Mouse (Mus musculus): ENCODE data around the gene Wscd2. TPM values are rescaled to one million over a fixed set of nuclear protein-coding genes. Genes with fewer than 3 reads are reported as not detected.
"Not testable (repeated sequence)": the region's sequence is repeated elsewhere in the genome, so short reads cannot be mapped to it uniquely, and the experiment has no call there.

Gene Wscd2
- polyA plus RNA-seq, 1 experiment: 13.6 TPM

- Histone ChIP-seq H3K36me3 (ENCODE audit: control insufficient read depth, insufficient read depth, low read length) (no peaks in the 10 kb centered on the region), H3K27me3 (ENCODE audit: control insufficient read depth, insufficient read depth, low read length) (no peaks in the 10 kb centered on the region), H3K4me3 (ENCODE audit: control insufficient read depth, low read depth, low read length) (no peak overlapping the region), H3K4me1 (ENCODE audit: control insufficient read depth, insufficient read depth, low read length) (peaks cover 6% of the 10 kb centered on the region), H3K27ac (ENCODE audit: control insufficient read depth, insufficient read depth, low read depth, low read length) (no peak overlapping the region)
- TF ChIP-seq CTCF (IDR thresholded peaks at IDR 0.05; ENCODE audit: control insufficient read depth, insufficient read depth, insufficient replicate concordance, low read depth, low read length): no peak
Measured at GRCm38 (mm10) chr5:113579128-113579527, 89.0 kb downstream of the Wscd2 start.

- Histone ChIP-seq H3K27me3 (ENCODE audit: control insufficient read depth, insufficient read depth, low read length) (no peaks in the 10 kb centered on the region), H3K4me1 (ENCODE audit: control insufficient read depth, insufficient read depth, low read length) (peaks cover 6% of the 10 kb centered on the region), H3K36me3 (ENCODE audit: control insufficient read depth, insufficient read depth, low read length) (no peaks in the 10 kb centered on the region), H3K4me3 (ENCODE audit: control insufficient read depth, low read depth, low read length) (no peak overlapping the region), H3K27ac (ENCODE audit: control insufficient read depth, insufficient read depth, low read depth, low read length) (no peak overlapping the region)
- TF ChIP-seq CTCF (IDR thresholded peaks at IDR 0.05; ENCODE audit: control insufficient read depth, insufficient read depth, insufficient replicate concordance, low read depth, low read length) (peak; percentile 89), POLR2A (IDR thresholded peaks at IDR 0.05; ENCODE audit: control insufficient read depth, low read depth, low read length) (no peak)
Measured at GRCm38 (mm10) chr5:113580248-113580647, 90.1 kb downstream of the Wscd2 start.

GRCm38 (mm10) chr5:113580801-113581200 lies 90.7 kb downstream of the Wscd2 start:
- H3K4me1 ChIP-seq (ENCODE audit: control insufficient read depth, insufficient read depth, low read length): peaks cover 6% of the 10 kb centered on the region
- H3K36me3 ChIP-seq (ENCODE audit: control insufficient read depth, insufficient read depth, low read length): no peaks in the 10 kb centered on the region
- no peak overlapping the region for H3K4me3 ChIP-seq (ENCODE audit: control insufficient read depth, low read depth, low read length)
- H3K27ac ChIP-seq (ENCODE audit: control insufficient read depth, insufficient read depth, low read depth, low read length): no peak overlapping the region
- TF ChIP-seq POLR2A (IDR thresholded peaks at IDR 0.05; ENCODE audit: control insufficient read depth, low read depth, low read length) (no peak), CTCF (IDR thresholded peaks at IDR 0.05; ENCODE audit: control insufficient read depth, insufficient read depth, insufficient replicate concordance, low read depth, low read length) (no peak)
- no peaks in the 10 kb centered on the region for H3K27me3 ChIP-seq (ENCODE audit: control insufficient read depth, insufficient read depth, low read length)

GRCm38 (mm10) chr5:113583424-113584162 lies 93.5 kb downstream of the Wscd2 start:
- Histone ChIP-seq H3K27ac (ENCODE audit: control insufficient read depth, insufficient read depth, low read depth, low read length) (no peak overlapping the region), H3K27me3 (ENCODE audit: control insufficient read depth, insufficient read depth, low read length) (no peaks in the 10 kb centered on the region), H3K36me3 (ENCODE audit: control insufficient read depth, insufficient read depth, low read length) (no peaks in the 10 kb centered on the region), H3K4me1 (ENCODE audit: control insufficient read depth, insufficient read depth, low read length) (peaks cover 2% of the 10 kb centered on the region), H3K4me3 (ENCODE audit: control insufficient read depth, low read depth, low read length) (no peak overlapping the region)
- TF ChIP-seq POLR2A (IDR thresholded peaks at IDR 0.05; ENCODE audit: control insufficient read depth, low read depth, low read length) (no peak), CTCF (IDR thresholded peaks at IDR 0.05; ENCODE audit: control insufficient read depth, insufficient read depth, insufficient replicate concordance, low read depth, low read length) (no peak)

GRCm38 (mm10) chr5:113584439-113584838 lies 94.3 kb downstream of the Wscd2 start:
- Histone ChIP-seq H3K27me3 (ENCODE audit: control insufficient read depth, insufficient read depth, low read length) (no peaks in the 10 kb centered on the region), H3K4me1 (ENCODE audit: control insufficient read depth, insufficient read depth, low read length) (peaks cover 2% of the 10 kb centered on the region), H3K36me3 (ENCODE audit: control insufficient read depth, insufficient read depth, low read length) (no peaks in the 10 kb centered on the region), H3K27ac (ENCODE audit: control insufficient read depth, insufficient read depth, low read depth, low read length) (no peak overlapping the region), H3K4me3 (ENCODE audit: control insufficient read depth, low read depth, low read length) (no peak overlapping the region)
- TF ChIP-seq POLR2A (IDR thresholded peaks at IDR 0.05; ENCODE audit: control insufficient read depth, low read depth, low read length) (no peak), CTCF (IDR thresholded peaks at IDR 0.05; ENCODE audit: control insufficient read depth, insufficient read depth, insufficient replicate concordance, low read depth, low read length) (no peak)

- H3K27ac ChIP-seq (ENCODE audit: control insufficient read depth, insufficient read depth, low read depth, low read length); H3K4me3 ChIP-seq (ENCODE audit: control insufficient read depth, low read depth, low read length); H3K4me1 ChIP-seq (ENCODE audit: control insufficient read depth, insufficient read depth, low read length): not testable (repeated sequence)
Measured at GRCm38 (mm10) chr5:113585619-113586457, 95.7 kb downstream of the Wscd2 start.

GRCm38 (mm10) chr5:113586458-113586849 lies 96.3 kb downstream of the Wscd2 start:
- H3K27ac ChIP-seq (ENCODE audit: control insufficient read depth, insufficient read depth, low read depth, low read length); H3K4me3 ChIP-seq (ENCODE audit: control insufficient read depth, low read depth, low read length); H3K4me1 ChIP-seq (ENCODE audit: control insufficient read depth, insufficient read depth, low read length); H3K36me3 ChIP-seq (ENCODE audit: control insufficient read depth, insufficient read depth, low read length); H3K27me3 ChIP-seq (ENCODE audit: control insufficient read depth, insufficient read depth, low read length): not testable (repeated sequence)

More at GRCm38 (mm10) chr5:113585619-113586457, 95.7 kb downstream of the Wscd2 start:
- not testable (repeated sequence) for H3K36me3 ChIP-seq (ENCODE audit: control insufficient read depth, insufficient read depth, low read length); H3K27me3 ChIP-seq (ENCODE audit: control insufficient read depth, insufficient read depth, low read length)

Data from testis, adult 2 months (tissue).